Mouse (Mus musculus) megakaryocyte progenitor cell, adult 5-6 weeks (primary cell): ENCODE measurements around the gene Uqcc2. TPM values are rescaled to one million over a fixed set of nuclear protein-coding genes. Genes with fewer than 3 reads are reported as not detected.
A peak's percentile ranks its signal among the peaks of the same experiment; 100 is the strongest.

Experiments used
- ATAC-seq: replicated peaks from 2 replicates; pipeline ENCODE4 v1.8.0; 2016; ENCODE audit warnings: mild to moderate bottlenecking, moderate TSS enrichment, inconsistent platforms; ENCODE audit not compliant: poor library complexity
- total RNA-seq, 2 experiments: library from RNA; stranded (forward) in 1 of 2; stranded (reverse) in 1 of 2; fragments of 157-497, 149-512 nt in 1 of 2; fragments of 200-1000 nt in 1 of 2; gene quantifications; 2 replicates each; pipeline versions ENCODE4 v1.2.3 to v1.2.4; 2015 to 2017

Uqcc2 gene
- total RNA-seq, 2 experiments from 2014 or later, result 134 to 170 TPM

GRCm38 (mm10) chr17:27082796-27083195 lies 50.9 kb downstream of the Uqcc2 start:
- no peak for ATAC-seq

GRCm38 (mm10) chr17:27081868-27082267 lies 51.8 kb downstream of the Uqcc2 start:
- ATAC-seq, result 0 out of 2 replicates have a peak, but pooled peaks have one; percentile 30

GRCm38 (mm10) chr17:27078499-27078898 lies 55.2 kb downstream of the Uqcc2 start:
- no peak for ATAC-seq

GRCm38 (mm10) chr17:27077920-27078319 lies 55.8 kb downstream of the Uqcc2 start:
- ATAC-seq, result peak; percentile 35; the same call in 1 of the 2 replicates

GRCm38 (mm10) chr17:27077133-27077532 lies 56.6 kb downstream of the Uqcc2 start:
- ATAC-seq, result no peak

GRCm38 (mm10) chr17:27074849-27075745 lies 58.6 kb downstream of the Uqcc2 start:
- no peak for ATAC-seq

GRCm38 (mm10) chr17:27074236-27074635 lies 59.5 kb downstream of the Uqcc2 start:
- peak; percentile 58 for ATAC-seq

- no peak for ATAC-seq
Measured at GRCm38 (mm10) chr17:27073778-27074177, 59.9 kb downstream of the Uqcc2 start.

GRCm38 (mm10) chr17:27073126-27073525 lies 60.6 kb downstream of the Uqcc2 start:
- ATAC-seq, result no peak

Other genes with a start within 250 kb of the Uqcc2 start
- 2.6 and 4.6 TPM in 2 replicates for gene Kifc5b, start 216.8 kb downstream of the Uqcc2 start, total RNA-seq (2015)
- gene Kifc5b, start 216.8 kb downstream of the Uqcc2 start, total RNA-seq (2017), result 13.8 and 16.0 TPM in 2 replicates
- 2.1 TPM in 2 replicates for gene Phf1, start 200.9 kb downstream of the Uqcc2 start, total RNA-seq (2015)
- gene Phf1, start 200.9 kb downstream of the Uqcc2 start, total RNA-seq (2017), result 3.5 and 4.6 TPM in 2 replicates
- 181 and 216 TPM in 2 replicates for gene Cuta, start 194.3 kb downstream of the Uqcc2 start, total RNA-seq (2015)
- gene Cuta, start 194.3 kb downstream of the Uqcc2 start, total RNA-seq (2017), result 75.8 and 82.9 TPM in 2 replicates
- 5.3 and 11.6 TPM in 2 replicates for gene Syngap1, start 192.7 kb downstream of the Uqcc2 start, total RNA-seq (2015)
- gene Syngap1, start 192.7 kb downstream of the Uqcc2 start, total RNA-seq (2017), result 3.6 TPM in 2 replicates
- 2.9 and 5.3 TPM in 2 replicates for gene Zbtb9, start 160.7 kb downstream of the Uqcc2 start, total RNA-seq (2015)
- gene Zbtb9, start 160.7 kb downstream of the Uqcc2 start, total RNA-seq (2017), result 16.3 and 22.1 TPM in 2 replicates
- gene Bak1, start 104.9 kb downstream of the Uqcc2 start, total RNA-seq (2015), result 130 and 135 TPM in 2 replicates
- 63.3 and 68.7 TPM in 2 replicates for gene Bak1, start 104.9 kb downstream of the Uqcc2 start, total RNA-seq (2017)
- 3.4 and 3.6 TPM in 2 replicates for gene Itpr3, start 76.6 kb downstream of the Uqcc2 start, total RNA-seq (2015)
- gene Itpr3, start 76.6 kb downstream of the Uqcc2 start, total RNA-seq (2017), result 5.3 and 6.2 TPM in 2 replicates
- not detected in 2 replicates for gene Ip6k3, start 33.9 kb upstream of the Uqcc2 start, total RNA-seq (2015)
- not detected in 2 replicates for gene Ip6k3, start 33.9 kb upstream of the Uqcc2 start, total RNA-seq (2017)
- gene Lemd2, start 70.6 kb upstream of the Uqcc2 start, total RNA-seq (2015), result 12.1 and 13.0 TPM in 2 replicates
- gene Lemd2, start 70.6 kb upstream of the Uqcc2 start, total RNA-seq (2017), result 21.4 and 21.8 TPM in 2 replicates